Mouse (Mus musculus): ENCODE data around the gene Zic5. TPM values are rescaled to one million over a fixed set of nuclear protein-coding genes. Genes with fewer than 3 reads are reported as not detected.
"Not testable (repeated sequence)": the region's sequence is repeated elsewhere in the genome, so short reads cannot be mapped to it uniquely, and the experiment has no call there.

Zic5 gene
- polyA plus RNA-seq, 1 experiment from 2014 or later, result not detected

DNA sequence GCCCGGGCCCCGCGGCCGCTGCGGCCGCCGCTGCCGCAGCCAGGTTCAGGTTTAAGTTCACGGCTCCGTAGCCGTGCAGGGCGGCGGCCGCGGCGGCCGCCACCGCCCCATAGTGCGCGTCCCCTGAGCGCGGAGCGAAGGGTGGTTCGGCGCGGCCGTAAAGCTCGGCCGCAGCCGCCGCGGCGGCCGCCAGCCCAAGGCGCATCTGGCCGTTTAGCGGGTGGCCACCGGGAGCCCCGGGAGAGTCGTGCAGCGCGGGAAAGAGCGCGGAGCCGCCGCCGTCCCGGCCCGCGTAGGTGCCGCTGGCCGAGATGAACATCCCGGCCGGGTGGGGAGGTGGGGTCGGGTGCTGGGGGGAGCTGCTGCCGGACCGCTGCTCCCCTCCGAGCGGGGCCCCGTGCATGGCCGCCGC, 1.1 kb downstream of the Zic5 start:
- TF ChIP-seq CTCF (IDR thresholded peaks at IDR 0.05; ENCODE audit: low read depth) (no peak), EP300 (optimal IDR thresholded peaks at IDR 0.05) (no peak)
- peaks cover 34% of the 10 kb centered on the region; the same call in 1 of the 2 replicates for H3K27me3 ChIP-seq (ENCODE audit: control insufficient read depth, insufficient read depth, low read length)
- ATAC-seq (ENCODE audit: low FRiP score, low TSS enrichment), result peak; percentile 59; the same call in 1 of the 2 replicates

DNA sequence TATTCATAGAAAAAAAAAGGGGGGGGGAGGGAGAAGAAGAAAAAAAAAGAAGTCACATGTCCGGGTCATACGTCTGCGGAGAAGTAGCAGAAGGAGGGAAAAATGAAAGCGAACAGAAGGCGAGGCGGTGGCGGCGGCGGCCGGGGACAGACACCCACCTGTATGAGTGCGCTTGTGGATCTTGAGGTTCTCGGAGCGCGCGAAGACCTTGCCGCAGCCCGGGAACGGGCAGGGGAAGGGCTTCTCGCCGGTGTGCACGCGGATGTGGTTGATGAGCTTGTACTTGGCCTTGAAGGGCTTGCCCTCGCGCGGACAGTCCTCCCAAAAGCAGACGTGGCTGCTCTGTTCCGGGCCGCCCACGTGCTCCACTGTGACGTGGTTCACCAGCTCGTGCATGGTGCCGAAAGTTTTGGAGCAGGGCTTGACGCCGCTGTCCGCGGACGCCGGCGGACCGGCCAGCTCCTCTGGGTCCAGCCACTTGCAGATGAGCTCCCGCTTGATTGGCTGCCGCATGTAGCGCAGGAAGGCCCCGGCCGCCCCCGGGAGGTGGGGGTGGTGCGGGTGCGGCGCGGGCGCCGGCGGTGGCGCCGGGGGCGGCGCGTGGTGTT, 1.6 kb downstream of the Zic5 start:
- WGBS, result 3% methylated on average over 54 of the region's 58 CpGs
- not testable (repeated sequence) for H3K4me1 ChIP-seq (replicated peaks; ENCODE audit: control insufficient read depth, insufficient read depth); H3K9me3 ChIP-seq (ENCODE audit: control insufficient read depth, low read length); H3K27ac ChIP-seq (replicated peaks); H3K36me3 ChIP-seq (ENCODE audit: control insufficient read depth, insufficient read depth, low read length); H3K9ac ChIP-seq (ENCODE audit: low read length)
- Histone ChIP-seq H3K4me2 (replicated peaks; ENCODE audit: low read depth) (peak overlapping the region; percentile 74), H3K27me3 (ENCODE audit: control insufficient read depth, insufficient read depth, low read length) (peaks cover 34% of the 10 kb centered on the region; the same call in 1 of the 2 replicates), H3K4me3 (ENCODE audit: low read depth, low read length) (peak overlapping the region; percentile 45)
- peak; percentile 40 for DNase-seq (ENCODE audit: low spot score)
- peak; percentile 37 for ATAC-seq (ENCODE audit: low FRiP score, low TSS enrichment)

More for the DNA sequence above, 1.1 kb downstream of the Zic5 start:
- Histone ChIP-seq H3K4me3 (ENCODE audit: low read depth, low read length) (peak overlapping the region; percentile 45), H3K9ac (ENCODE audit: low read length) (no peak overlapping the region), H3K4me1 (replicated peaks; ENCODE audit: control insufficient read depth, insufficient read depth) (peaks cover 3% of the 10 kb centered on the region), H3K9me3 (ENCODE audit: control insufficient read depth, low read length) (no peaks in the 10 kb centered on the region), H3K36me3 (ENCODE audit: control insufficient read depth, insufficient read depth, low read length) (no peaks in the 10 kb centered on the region), H3K4me2 (replicated peaks; ENCODE audit: low read depth) (peak overlapping the region; percentile 74), H3K27ac (replicated peaks) (no peak overlapping the region)
- no peak for DNase-seq (ENCODE audit: low spot score)
- WGBS, result under 1% methylated on average over 53 of the region's 62 CpGs

DNA sequence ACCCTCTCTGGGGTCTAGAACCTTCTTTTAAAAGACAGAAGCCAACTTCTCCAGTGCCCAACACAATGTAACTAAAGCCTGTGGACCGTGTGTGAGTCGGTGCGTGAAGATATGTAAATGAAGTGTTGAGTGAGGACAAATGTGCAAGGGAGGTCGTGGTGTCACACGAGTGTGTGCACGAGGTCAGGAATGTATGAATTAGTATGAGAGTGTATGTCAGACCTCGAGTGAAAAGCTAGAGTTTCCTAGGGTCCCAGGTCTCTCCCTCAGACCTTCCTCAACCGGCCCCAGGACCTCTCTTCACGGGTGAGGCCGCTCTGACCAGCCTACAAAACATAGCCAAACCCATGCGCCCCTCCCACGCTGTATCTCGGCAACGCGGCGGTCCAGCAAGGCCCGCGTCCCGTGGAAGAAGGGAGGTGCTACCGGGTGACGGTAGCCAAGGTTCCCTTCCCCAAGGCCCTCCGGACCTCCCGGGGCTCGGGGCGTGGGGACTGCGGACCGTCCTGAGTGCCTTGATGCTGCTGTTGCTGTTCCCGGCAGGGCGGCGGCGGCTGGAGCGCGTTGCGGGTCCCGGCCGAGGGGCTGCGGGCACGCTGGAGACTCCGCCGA, 2.3 kb downstream of the Zic5 start:
- WGBS, result 6% methylated on average over 40 of the region's 40 CpGs
- peak overlapping the region; percentile 45 for H3K4me3 ChIP-seq (ENCODE audit: low read depth, low read length)
- H3K9ac ChIP-seq (ENCODE audit: low read length), result no peak overlapping the region
- no peak overlapping the region for H3K27ac ChIP-seq (replicated peaks)
- no peak for TF ChIP-seq EP300 (optimal IDR thresholded peaks at IDR 0.05)
- TF ChIP-seq CTCF (IDR thresholded peaks at IDR 0.05; ENCODE audit: low read depth), result no peak
- H3K36me3 ChIP-seq (ENCODE audit: control insufficient read depth, insufficient read depth, low read length), result no peaks in the 10 kb centered on the region
- ATAC-seq (ENCODE audit: low FRiP score, low TSS enrichment) (no peak; the same call in 1 of the 2 replicates), DNase-seq (ENCODE audit: low spot score) (no peak)
- peaks cover 32% of the 10 kb centered on the region; the same call in 1 of the 2 replicates for H3K27me3 ChIP-seq (ENCODE audit: control insufficient read depth, insufficient read depth, low read length)
- H3K4me1 ChIP-seq (replicated peaks; ENCODE audit: control insufficient read depth, insufficient read depth), result peaks cover 3% of the 10 kb centered on the region
- peak overlapping the region; percentile 74 for H3K4me2 ChIP-seq (replicated peaks; ENCODE audit: low read depth)
- H3K9me3 ChIP-seq (ENCODE audit: control insufficient read depth, low read length), result no peaks in the 10 kb centered on the region

DNA sequence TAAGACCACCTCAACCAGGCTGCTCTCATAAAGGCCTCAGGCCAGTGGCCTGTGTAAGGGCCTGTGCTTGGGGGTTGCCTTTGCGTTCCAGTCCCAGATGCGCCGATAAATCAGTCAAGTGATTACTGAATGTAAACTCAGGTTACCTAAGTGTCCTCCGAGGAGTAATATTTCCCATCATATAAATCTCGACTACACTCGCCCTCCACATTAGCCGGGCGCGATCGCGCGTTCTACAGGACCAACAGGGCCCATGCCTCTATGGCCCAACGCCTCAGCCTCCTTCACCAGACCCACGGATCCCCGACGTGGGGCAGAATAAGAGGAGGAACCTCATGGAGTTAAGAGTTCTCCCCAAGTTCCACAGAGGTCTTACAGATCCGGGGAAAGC, 2.8 kb downstream of the Zic5 start:
- no peak for ATAC-seq (ENCODE audit: low FRiP score, low TSS enrichment)
- H3K9me3 ChIP-seq (ENCODE audit: control insufficient read depth, low read length), result no peaks in the 10 kb centered on the region
- no peak overlapping the region for H3K27ac ChIP-seq (replicated peaks)
- no peak for DNase-seq (ENCODE audit: low spot score)
- 44% methylated on average over 17 of the region's 17 CpGs for WGBS
- no peak overlapping the region for H3K4me3 ChIP-seq (ENCODE audit: low read depth, low read length)
- no peaks in the 10 kb centered on the region for H3K36me3 ChIP-seq (ENCODE audit: control insufficient read depth, insufficient read depth, low read length)
- peaks cover 32% of the 10 kb centered on the region; the same call in 1 of the 2 replicates for H3K27me3 ChIP-seq (ENCODE audit: control insufficient read depth, insufficient read depth, low read length)
- no peak overlapping the region for H3K9ac ChIP-seq (ENCODE audit: low read length)
- H3K4me1 ChIP-seq (replicated peaks; ENCODE audit: control insufficient read depth, insufficient read depth), result peaks cover 3% of the 10 kb centered on the region
- TF ChIP-seq EP300 (optimal IDR thresholded peaks at IDR 0.05) (no peak), CTCF (IDR thresholded peaks at IDR 0.05; ENCODE audit: low read depth) (no peak)
- no peak overlapping the region for H3K4me2 ChIP-seq (replicated peaks; ENCODE audit: low read depth)

DNA sequence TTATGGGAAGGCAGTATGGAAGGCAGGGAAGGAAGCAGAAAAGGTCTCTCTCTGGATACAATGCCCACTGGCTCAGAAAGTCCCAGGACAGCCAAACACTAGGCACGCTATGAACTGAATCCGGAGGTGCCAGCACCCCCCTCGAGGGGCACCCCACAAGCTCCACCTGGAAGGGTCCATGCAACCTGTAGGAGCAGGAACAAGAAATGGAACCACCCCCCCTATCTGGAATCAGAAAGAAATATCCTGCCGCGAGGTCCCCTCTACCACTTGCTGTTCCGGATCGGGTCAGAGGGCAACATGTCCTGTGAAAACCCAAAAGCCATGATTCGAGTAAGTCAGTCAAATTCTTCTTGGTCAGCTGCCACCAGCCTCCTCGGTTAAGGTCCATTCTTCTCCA, 3.5 kb downstream of the Zic5 start:
- WGBS, result 41% methylated on average over 9 of the region's 9 CpGs
- H3K36me3 ChIP-seq (ENCODE audit: control insufficient read depth, insufficient read depth, low read length), result no peaks in the 10 kb centered on the region
- H3K27ac ChIP-seq (replicated peaks), result no peak overlapping the region
- H3K4me1 ChIP-seq (replicated peaks; ENCODE audit: control insufficient read depth, insufficient read depth), result peaks cover 3% of the 10 kb centered on the region
- ATAC-seq (ENCODE audit: low FRiP score, low TSS enrichment) (no peak), DNase-seq (ENCODE audit: low spot score) (no peak)
- H3K9ac ChIP-seq (ENCODE audit: low read length), result no peak overlapping the region
- TF ChIP-seq EP300 (optimal IDR thresholded peaks at IDR 0.05) (no peak), CTCF (IDR thresholded peaks at IDR 0.05; ENCODE audit: low read depth) (no peak)
- H3K27me3 ChIP-seq (ENCODE audit: control insufficient read depth, insufficient read depth, low read length), result peaks cover 26% of the 10 kb centered on the region; the same call in 1 of the 2 replicates
- H3K9me3 ChIP-seq (ENCODE audit: control insufficient read depth, low read length), result no peaks in the 10 kb centered on the region
- H3K4me3 ChIP-seq (ENCODE audit: low read depth, low read length), result no peak overlapping the region
- H3K4me2 ChIP-seq (replicated peaks; ENCODE audit: low read depth), result no peak overlapping the region

DNA sequence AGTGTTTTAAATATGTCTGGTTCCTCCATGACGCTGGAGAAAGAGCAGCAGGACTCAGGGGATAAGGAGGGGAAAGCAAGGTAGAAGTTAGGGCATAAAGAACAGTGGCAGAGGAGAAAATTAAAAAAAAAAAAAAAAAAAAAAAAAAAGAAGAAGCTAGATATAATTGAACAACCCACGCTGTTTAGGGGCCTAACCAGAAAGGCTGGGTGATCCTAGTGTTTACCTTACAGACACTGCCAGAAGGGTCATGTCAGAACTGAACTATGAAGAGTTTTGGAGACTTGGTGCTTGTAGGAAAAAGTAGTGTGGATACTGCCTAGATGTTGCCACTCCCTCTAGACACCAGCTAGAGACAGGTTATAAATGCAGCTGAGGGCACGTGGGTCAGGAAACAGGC, 4.0 kb downstream of the Zic5 start:
- no peak overlapping the region for H3K9ac ChIP-seq (ENCODE audit: low read length)
- H3K9me3 ChIP-seq (ENCODE audit: control insufficient read depth, low read length), result no peaks in the 10 kb centered on the region
- no peak overlapping the region for H3K4me3 ChIP-seq (ENCODE audit: low read depth, low read length)
- no peak overlapping the region for H3K27ac ChIP-seq (replicated peaks)
- peaks cover 25% of the 10 kb centered on the region; the same call in 1 of the 2 replicates for H3K27me3 ChIP-seq (ENCODE audit: control insufficient read depth, insufficient read depth, low read length)
- TF ChIP-seq CTCF (IDR thresholded peaks at IDR 0.05; ENCODE audit: low read depth) (no peak), EP300 (optimal IDR thresholded peaks at IDR 0.05) (no peak)
- no peak for DNase-seq (ENCODE audit: low spot score)
- 40% methylated on average over 3 of the region's 3 CpGs for WGBS
- peaks cover 3% of the 10 kb centered on the region for H3K4me1 ChIP-seq (replicated peaks; ENCODE audit: control insufficient read depth, insufficient read depth)
- no peak for ATAC-seq (ENCODE audit: low FRiP score, low TSS enrichment)
- H3K36me3 ChIP-seq (ENCODE audit: control insufficient read depth, insufficient read depth, low read length), result no peaks in the 10 kb centered on the region
- no peak overlapping the region for H3K4me2 ChIP-seq (replicated peaks; ENCODE audit: low read depth)

Measured in stomach, postnatal 0 days (tissue).